ENCODE assay signal across 12 mouse cellular contexts in the genomic region with DNA sequence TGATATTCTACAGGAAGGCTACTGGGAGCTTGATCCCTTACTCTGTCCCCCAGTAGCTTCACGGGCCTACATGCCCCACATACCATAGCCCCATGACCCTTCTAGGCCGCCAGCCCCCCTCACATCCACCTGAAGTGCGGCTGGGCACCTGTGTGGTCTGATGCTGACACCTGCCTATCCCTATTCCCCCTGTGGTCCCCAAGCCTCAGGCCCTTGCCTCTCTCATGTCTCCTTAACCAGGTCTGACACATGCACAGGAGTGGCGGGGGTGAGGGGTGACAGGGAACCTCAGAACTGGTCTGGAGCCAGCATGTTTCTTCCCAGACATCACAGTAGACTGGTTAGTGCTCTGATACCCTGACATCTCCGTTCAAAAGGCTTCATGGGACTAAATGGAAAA. TPM values are rescaled to one million over a fixed set of nuclear protein-coding genes. Genes with fewer than 3 reads are reported as not detected.
DNase-seq lines count a peak whose midpoint lies in the region; ATAC-seq and TF ChIP-seq lines count a peak whose summit lies in the region.
"Had no signal": no experiment of that assay in that cellular context is flagged by ENCODE, and none has a peak within 500 bp of the region (broad histone marks: within the 10 kb centered on the region; RNA-seq: fewer than 3 reads in every experiment).

No protein-coding gene starts in this region.

- no peaks in the 10 kb centered on the region for H3K9me3 ChIP-seq in forebrain, embryonic 13.5 days (replicated peaks)
- no peaks in the 10 kb centered on the region for H3K9me3 ChIP-seq in forebrain, embryonic 14.5 days (replicated peaks; ENCODE audit: control insufficient read depth, low read length)
- H3K9me3 ChIP-seq in liver, postnatal 0 days (ENCODE audit: low read length): no peaks in the 10 kb centered on the region
- no peaks in the 10 kb centered on the region for H3K9me3 ChIP-seq in embryonic facial prominence, embryonic 11.5 days (replicated peaks; ENCODE audit: control insufficient read depth, low read length)
- H3K9me3 ChIP-seq in limb, embryonic 12.5 days: no peaks in the 10 kb centered on the region
- H3K9me3 ChIP-seq: megakaryocyte, embryonic 14.5 days had no signal

- peaks cover 16% of the 10 kb centered on the region for H3K4me1 ChIP-seq in forebrain, embryonic 13.5 days
- peaks cover 9% of the 10 kb centered on the region for H3K4me1 ChIP-seq in forebrain, embryonic 14.5 days (ENCODE audit: control insufficient read depth, insufficient read depth, low read length)
- no peaks in the 10 kb centered on the region; the same call in 1 of the 2 replicates for H3K4me1 ChIP-seq in liver, postnatal 0 days (ENCODE audit: insufficient read depth)
- H3K4me1 ChIP-seq in embryonic facial prominence, embryonic 11.5 days (ENCODE audit: control insufficient read depth, insufficient read depth, low read length): peaks cover 2% of the 10 kb centered on the region; the same call in 1 of the 2 replicates
- H3K4me1 ChIP-seq in limb, embryonic 12.5 days (replicated peaks): peaks cover 39% of the 10 kb centered on the region

- no peak for ATAC-seq in forebrain, embryonic 13.5 days
- ATAC-seq in forebrain, embryonic 14.5 days: no peak
- ATAC-seq in liver, postnatal 0 days: no peak
- no peak for ATAC-seq in embryonic facial prominence, embryonic 11.5 days (replicated peaks; ENCODE audit: insufficient number of reproducible peaks, low FRiP score, low TSS enrichment, low read depth)
- no peak for ATAC-seq in limb, embryonic 12.5 days (ENCODE audit: insufficient number of reproducible peaks, insufficient read depth, low FRiP score, low TSS enrichment, low read depth)

- H3K27me3 ChIP-seq in forebrain, embryonic 13.5 days: no peaks in the 10 kb centered on the region
- no peaks in the 10 kb centered on the region for H3K27me3 ChIP-seq in forebrain, embryonic 14.5 days (replicated peaks; ENCODE audit: control insufficient read depth, insufficient read depth, low read length)
- no peaks in the 10 kb centered on the region for H3K27me3 ChIP-seq in liver, postnatal 0 days (ENCODE audit: insufficient read depth, low read length)
- H3K27me3 ChIP-seq in embryonic facial prominence, embryonic 11.5 days (ENCODE audit: control insufficient read depth, insufficient read depth, low read length): no peaks in the 10 kb centered on the region
- H3K27me3 ChIP-seq in limb, embryonic 12.5 days: no peaks in the 10 kb centered on the region

- DNase-seq in forebrain, embryonic 14.5 days (ENCODE audit: low spot score): no peak
- DNase-seq in liver, postnatal 0 days: no peak
- no peak for DNase-seq in liver
- DNase-seq in embryonic facial prominence, embryonic 11.5 days (ENCODE audit: low spot score): no peak
- no peak for DNase-seq in natural killer cell, adult 2 months (ENCODE audit: low spot score in 2 of 2)
- no peak for DNase-seq in urinary bladder, postnatal 25 days (ENCODE audit: low spot score)
- DNase-seq: cerebellum, adult 9-10 months; layer of hippocampus, postnatal 36 days had no signal

- H3K4me3 ChIP-seq in forebrain, embryonic 13.5 days: no peak overlapping the region
- H3K4me3 ChIP-seq in forebrain, embryonic 14.5 days (ENCODE audit: low read depth, low read length): no peak overlapping the region
- no peak overlapping the region for H3K4me3 ChIP-seq in liver, postnatal 0 days (ENCODE audit: low read depth, low read length)
- H3K4me3 ChIP-seq in embryonic facial prominence, embryonic 11.5 days (ENCODE audit: low read depth, low read length): no peak overlapping the region
- H3K4me3 ChIP-seq in limb, embryonic 12.5 days (replicated peaks): no peak overlapping the region
- H3K4me3 ChIP-seq: megakaryocyte, embryonic 14.5 days had no signal

- TF ChIP-seq CTCF in liver, postnatal 0 days (IDR thresholded peaks at IDR 0.05; ENCODE audit: low read depth): no peak

- H3K9ac ChIP-seq in forebrain, embryonic 13.5 days: 0 out of 2 replicates have a peak overlapping the region, but pooled peaks have one; percentile 18
- H3K9ac ChIP-seq in forebrain, embryonic 14.5 days (ENCODE audit: low read length): no peak overlapping the region
- H3K9ac ChIP-seq in liver, postnatal 0 days (replicated peaks): no peak overlapping the region
- H3K9ac ChIP-seq in embryonic facial prominence, embryonic 11.5 days (replicated peaks; ENCODE audit: low read length): no peak overlapping the region
- H3K9ac ChIP-seq in limb, embryonic 12.5 days (replicated peaks): no peak overlapping the region
- H3K9ac ChIP-seq: liver, embryonic 14.5 days had no signal

- TF ChIP-seq EP300 in liver, postnatal 0 days (IDR thresholded peaks at IDR 0.05; ENCODE audit: low read depth): no peak

- peaks cover 33% of the 10 kb centered on the region for H3K36me3 ChIP-seq in forebrain, embryonic 13.5 days (ENCODE audit: poor library complexity, severe bottlenecking)
- peaks cover 12% of the 10 kb centered on the region; the same call in 1 of the 2 replicates for H3K36me3 ChIP-seq in forebrain, embryonic 14.5 days (ENCODE audit: control insufficient read depth, insufficient read depth, low read length)
- 0 out of 2 replicates have a peak, but pooled peaks cover 2% of the 10 kb centered on the region for H3K36me3 ChIP-seq in liver, postnatal 0 days (replicated peaks; ENCODE audit: insufficient read depth, low read length)
- H3K36me3 ChIP-seq in embryonic facial prominence, embryonic 11.5 days (replicated peaks; ENCODE audit: control insufficient read depth, insufficient read depth, low read depth, low read length): no peaks in the 10 kb centered on the region; the same call in 1 of the 2 replicates
- H3K36me3 ChIP-seq in limb, embryonic 12.5 days: peaks cover 24% of the 10 kb centered on the region; the same call in 1 of the 2 replicates

- WGBS in forebrain, embryonic 13.5 days: 82% methylated on average over 5 of the region's 5 CpGs
- WGBS in forebrain, embryonic 14.5 days: 80% methylated on average over 5 of the region's 5 CpGs
- WGBS in liver, postnatal 0 days (ENCODE audit: insufficient replicate concordance): 69% methylated on average over 5 of the region's 5 CpGs
- WGBS in embryonic facial prominence, embryonic 11.5 days: 78% methylated on average over 5 of the region's 5 CpGs
- WGBS in limb, embryonic 12.5 days: 84% methylated on average over 5 of the region's 5 CpGs

- no peak overlapping the region for H3K4me2 ChIP-seq in forebrain, embryonic 13.5 days
- no peak overlapping the region for H3K4me2 ChIP-seq in forebrain, embryonic 14.5 days (ENCODE audit: low read length)
- no peak overlapping the region for H3K4me2 ChIP-seq in liver, postnatal 0 days (ENCODE audit: low read depth, low read length)
- no peak overlapping the region for H3K4me2 ChIP-seq in embryonic facial prominence, embryonic 11.5 days (ENCODE audit: low read depth, low read length)
- H3K4me2 ChIP-seq in limb, embryonic 12.5 days: 0 out of 2 replicates have a peak overlapping the region, but pooled peaks have one; percentile 4

- H3K27ac ChIP-seq in forebrain, embryonic 13.5 days: no peak overlapping the region
- no peak overlapping the region for H3K27ac ChIP-seq in forebrain, embryonic 14.5 days (ENCODE audit: low read depth, low read length)
- H3K27ac ChIP-seq in liver, postnatal 0 days (ENCODE audit: low read depth): peak overlapping the region; percentile 29; the same call in 1 of the 2 replicates
- peak overlapping the region; percentile 31; the same call in 1 of the 2 replicates for H3K27ac ChIP-seq in embryonic facial prominence, embryonic 11.5 days (replicated peaks; ENCODE audit: low read depth, low read length)
- H3K27ac ChIP-seq in limb, embryonic 12.5 days: peak overlapping the region; percentile 85
- H3K27ac ChIP-seq: liver, embryonic 14.5 days had no signal

RNA-seq across cellular contexts. Expression of a gene that starts 25.7 kb away (rescaled TPM):
- 12.0 and 15.6 TPM in 2 replicates for polyA plus RNA-seq in forebrain, embryonic 13.5 days (2015; fragmentation: Nextera tagmentation; extraction: Ambion mirVana)
- 14.5 and 15.2 TPM in 2 replicates for polyA plus RNA-seq in forebrain, embryonic 14.5 days (2014; fragmentation: Nextera tagmentation; extraction: Ambion mirVana)
- polyA plus RNA-seq in liver, postnatal 0 days (2015; fragmentation: Nextera tagmentation; extraction: Ambion mirVana): 4.0 and 4.3 TPM in 2 replicates
- 10.5 and 10.9 TPM in 2 replicates for polyA plus RNA-seq in embryonic facial prominence, embryonic 11.5 days (2014; fragmentation: Nextera tagmentation; extraction: Ambion mirVana)
- polyA plus RNA-seq in limb, embryonic 12.5 days (2016; fragmentation: Nextera tagmentation; extraction: Ambion mirVana): 11.4 and 14.5 TPM in 2 replicates

RNA-seq across cellular contexts. Expression of a gene that starts 33.7 kb away (rescaled TPM):
- polyA plus RNA-seq in forebrain, embryonic 13.5 days (2015; fragmentation: Nextera tagmentation; extraction: Ambion mirVana): 7.3 and 9.1 TPM in 2 replicates
- polyA plus RNA-seq in forebrain, embryonic 14.5 days (2014; fragmentation: Nextera tagmentation; extraction: Ambion mirVana): 6.1 and 8.3 TPM in 2 replicates
- 1.5 and 1.7 TPM in 2 replicates for polyA plus RNA-seq in liver, postnatal 0 days (2015; fragmentation: Nextera tagmentation; extraction: Ambion mirVana)
- polyA plus RNA-seq in embryonic facial prominence, embryonic 11.5 days (2014; fragmentation: Nextera tagmentation; extraction: Ambion mirVana): 6.9 and 7.9 TPM in 2 replicates
- 9.5 and 10.0 TPM in 2 replicates for polyA plus RNA-seq in limb, embryonic 12.5 days (2016; fragmentation: Nextera tagmentation; extraction: Ambion mirVana)

Comparison
In these comparisons a context has a peak if more than half of its experiments do, and no peak if none do; other contexts are left out.
1. H3K27ac ChIP-seq: peak in liver, postnatal 0 days (single experiment), embryonic facial prominence, embryonic 11.5 days (single experiment) and limb, embryonic 12.5 days (single experiment); none in forebrain, embryonic 13.5 days (single experiment) and forebrain, embryonic 14.5 days (single experiment).